Mouse (Mus musculus): ENCODE results near the gene N4bp1. TPM values are rescaled to one million over a fixed set of nuclear protein-coding genes. Genes with fewer than 3 reads are reported as not detected.

N4bp1 gene
- total RNA-seq, 2 experiments from 2014 or later = 39.8 to 41.5 TPM

- no peak overlapping the region for H3K4me3 ChIP-seq
- intact Hi-C loops (cut with DNase I) = loop anchor here (5.0 kb wide), 1 partner anchor 89 kb away; no protein-coding TSS in a partner anchor
- peak; percentile 23 for TF ChIP-seq CTCF (IDR thresholded peaks at IDR 0.05)
- no peak overlapping the region for H3K27ac ChIP-seq
- DNase-seq (ENCODE audit: extremely low spot score in 1 of 2, low spot score in 2 of 2) = no peak
Observed at GRCm38 (mm10) chr8:86808239-86808638, 76.8 kb downstream of the N4bp1 start.

GRCm38 (mm10) chr8:86801988-86802387, 83.1 kb downstream of the N4bp1 start:
- TF ChIP-seq CTCF (IDR thresholded peaks at IDR 0.05) = no peak
- Histone ChIP-seq H3K27ac (no peak overlapping the region), H3K4me3 (no peak overlapping the region)
- DNase-seq (ENCODE audit: extremely low spot score in 1 of 2, low spot score in 2 of 2) = no peak
- intact Hi-C loops (cut with DNase I) = no loop called here

- no peak overlapping the region for H3K4me3 ChIP-seq
- DNase-seq (ENCODE audit: extremely low spot score in 1 of 2, low spot score in 2 of 2) = no peak
- intact Hi-C loops (cut with DNase I) = no loop called here
- no peak overlapping the region for H3K27ac ChIP-seq
- TF ChIP-seq CTCF (IDR thresholded peaks at IDR 0.05) = no peak
Observed at GRCm38 (mm10) chr8:86800966-86801365, 84.1 kb downstream of the N4bp1 start.

- Histone ChIP-seq H3K27ac (no peak overlapping the region), H3K4me3 (no peak overlapping the region)
- no peak for TF ChIP-seq CTCF (IDR thresholded peaks at IDR 0.05)
- intact Hi-C loops (cut with DNase I) = no loop called here
- DNase-seq (ENCODE audit: extremely low spot score in 1 of 2, low spot score in 2 of 2) = no peak
Observed at GRCm38 (mm10) chr8:86798141-86798540, 86.9 kb downstream of the N4bp1 start.

GRCm38 (mm10) chr8:86797705-86798104, 87.4 kb downstream of the N4bp1 start:
- no peak for DNase-seq (ENCODE audit: extremely low spot score in 1 of 2, low spot score in 2 of 2)
- no peak overlapping the region for H3K4me3 ChIP-seq
- H3K27ac ChIP-seq = no peak overlapping the region
- intact Hi-C loops (cut with DNase I) = no loop called here
- TF ChIP-seq CTCF (IDR thresholded peaks at IDR 0.05) = no peak

- intact Hi-C loops (cut with DNase I) = no loop called here
- no peak overlapping the region for H3K27ac ChIP-seq
- DNase-seq (ENCODE audit: extremely low spot score in 1 of 2, low spot score in 2 of 2) = no peak
- TF ChIP-seq CTCF (IDR thresholded peaks at IDR 0.05) = no peak
- no peak overlapping the region for H3K4me3 ChIP-seq
Observed at GRCm38 (mm10) chr8:86794716-86795115, 90.3 kb downstream of the N4bp1 start.

- DNase-seq (ENCODE audit: extremely low spot score in 1 of 2, low spot score in 2 of 2) = no peak
- Histone ChIP-seq H3K27ac (no peak overlapping the region), H3K4me3 (no peak overlapping the region)
- intact Hi-C loops (cut with DNase I) = no loop called here
- no peak for TF ChIP-seq CTCF (IDR thresholded peaks at IDR 0.05)
Observed at GRCm38 (mm10) chr8:86791542-86791941, 93.5 kb downstream of the N4bp1 start.

GRCm38 (mm10) chr8:86789576-86789975, 95.5 kb downstream of the N4bp1 start:
- intact Hi-C loops (cut with DNase I) = no loop called here
- no peak overlapping the region for H3K4me3 ChIP-seq
- H3K27ac ChIP-seq = no peak overlapping the region
- DNase-seq (ENCODE audit: extremely low spot score in 1 of 2, low spot score in 2 of 2) = no peak
- TF ChIP-seq CTCF (IDR thresholded peaks at IDR 0.05) = no peak

- no peak overlapping the region for H3K27ac ChIP-seq
- intact Hi-C loops (cut with DNase I) = no loop called here
- H3K4me3 ChIP-seq = no peak overlapping the region
- no peak for DNase-seq (ENCODE audit: extremely low spot score in 1 of 2, low spot score in 2 of 2)
- TF ChIP-seq CTCF (IDR thresholded peaks at IDR 0.05) = no peak
Observed at GRCm38 (mm10) chr8:86787891-86788420, 97.1 kb downstream of the N4bp1 start.

GRCm38 (mm10) chr8:86786498-86786897, 98.6 kb downstream of the N4bp1 start:
- H3K4me3 ChIP-seq = no peak overlapping the region
- H3K27ac ChIP-seq = no peak overlapping the region
- DNase-seq (ENCODE audit: extremely low spot score in 1 of 2, low spot score in 2 of 2) = no peak
- intact Hi-C loops (cut with DNase I) = no loop called here
- TF ChIP-seq CTCF (IDR thresholded peaks at IDR 0.05) = no peak

GRCm38 (mm10) chr8:86781094-86781493, 104.0 kb downstream of the N4bp1 start:
- intact Hi-C loops (cut with DNase I) = no loop called here
- Histone ChIP-seq H3K4me3 (no peak overlapping the region), H3K27ac (no peak overlapping the region)
- no peak for DNase-seq (ENCODE audit: extremely low spot score in 1 of 2, low spot score in 2 of 2)
- no peak for TF ChIP-seq CTCF (IDR thresholded peaks at IDR 0.05)

- no peak overlapping the region for H3K27ac ChIP-seq
- intact Hi-C loops (cut with DNase I) = no loop called here
- H3K4me3 ChIP-seq = no peak overlapping the region
- DNase-seq (ENCODE audit: extremely low spot score in 1 of 2, low spot score in 2 of 2) = no peak
- TF ChIP-seq CTCF (IDR thresholded peaks at IDR 0.05) = no peak
Observed at GRCm38 (mm10) chr8:86779207-86779606, 105.9 kb downstream of the N4bp1 start.

GRCm38 (mm10) chr8:86769945-86770715, 114.9 kb downstream of the N4bp1 start:
- Histone ChIP-seq H3K27ac (no peak overlapping the region), H3K4me3 (no peak overlapping the region)
- TF ChIP-seq CTCF (IDR thresholded peaks at IDR 0.05) = no peak
- intact Hi-C loops (cut with DNase I) = no loop called here
- no peak for DNase-seq (ENCODE audit: extremely low spot score in 1 of 2, low spot score in 2 of 2)
